Mouse (Mus musculus) G1E (cell line): ENCODE data around the gene Vip. TPM values are rescaled to one million over a fixed set of nuclear protein-coding genes. Genes with fewer than 3 reads are reported as not detected.
A peak's percentile ranks its signal among the peaks of the same experiment; 100 is the strongest.

Experiments
- ATAC-seq: 2 replicates; pipeline ENCODE4 v1.8.0; 2016; ENCODE audit warnings: mild to moderate bottlenecking; ENCODE audit not compliant: insufficient number of reproducible peaks, poor library complexity, low FRiP score, severe bottlenecking; ENCODE audit errors: extremely low read depth
- DNase-seq: peaks from one replicate; pipeline ENCODE4 v3.0.0; 2012; ENCODE audit warnings: low spot score
- H3K27me3 ChIP-seq: 2 replicates; pipeline ENCODE4 v1.6.1; 2012; ENCODE audit warnings: mild to moderate bottlenecking, low read length, inconsistent platforms; ENCODE audit not compliant: insufficient read depth
- H3K36me3 ChIP-seq: replicated peaks from 2 replicates; pipeline ENCODE3; 2012; ENCODE audit warnings: mild to moderate bottlenecking, inconsistent platforms
- H3K4me1 ChIP-seq: 2 replicates; pipeline ENCODE4 v1.6.1; 2012; ENCODE audit warnings: low read depth, low read length, inconsistent platforms, mixed read lengths; ENCODE audit not compliant: insufficient read depth
- H3K4me3 ChIP-seq: 2 replicates; pipeline ENCODE4 v1.5.1; 2012; ENCODE audit warnings: low read depth, mild to moderate bottlenecking, inconsistent platforms, low read length, moderate library complexity, mixed read lengths
- H3K9me3 ChIP-seq: replicated peaks from 2 replicates; pipeline ENCODE4 v1.6.1; 2012; ENCODE audit warnings: inconsistent platforms
- CTCF ChIP-seq: IDR thresholded peaks from 2 replicates; pipeline ENCODE4 v1.5.1; 2012; ENCODE audit warnings: low read depth, low read length, inconsistent platforms, mixed read lengths
- GATA1 ChIP-seq: IDR thresholded peaks from 2 replicates; pipeline ENCODE4 v1.6.1; 2012; ENCODE audit warnings: borderline replicate concordance, low read length, inconsistent platforms, mixed read lengths
- GATA2 ChIP-seq: IDR thresholded peaks from 2 replicates; pipeline ENCODE4 v1.6.1; 2012; ENCODE audit warnings: low read depth, low read length, inconsistent platforms, borderline replicate concordance
- POLR2AphosphoS5 ChIP-seq: IDR thresholded peaks from 2 replicates; pipeline ENCODE4 v1.6.1; 2012; ENCODE audit warnings: low read depth, low read length, inconsistent platforms; ENCODE audit not compliant: insufficient replicate concordance
- TAL1 ChIP-seq: conservative IDR thresholded peaks from 2 replicates; pipeline ENCODE4 v1.6.1; 2012; ENCODE audit warnings: low read depth, low read length, inconsistent platforms, mixed read lengths
- polyA plus RNA-seq: library from polyadenylated mRNA; stranded (reverse); fragments of >175 nt; gene quantifications from 2 replicates; pipeline ENCODE4 v1.2.3, GENCODE M21; 2012
- total RNA-seq, 2 experiments: library from RNA; stranded (forward) in 1 of 2; stranded (reverse) in 1 of 2; fragments of 200-1000 nt in 1 of 2; fragments of >200 nt in 1 of 2; fragmentation: Nextera tagmentation in 1 of 2; gene quantifications; 2 replicates each; pipeline ENCODE4 v1.2.3; 2014 to 2017

The Vip gene
- not detected in 2 replicates for total RNA-seq (2014; fragmentation: Nextera tagmentation)
- total RNA-seq (2017): 0.49 TPM in 1 of 2 replicates, not detected in the other
- not detected in 2 replicates for polyA plus RNA-seq

DNA sequence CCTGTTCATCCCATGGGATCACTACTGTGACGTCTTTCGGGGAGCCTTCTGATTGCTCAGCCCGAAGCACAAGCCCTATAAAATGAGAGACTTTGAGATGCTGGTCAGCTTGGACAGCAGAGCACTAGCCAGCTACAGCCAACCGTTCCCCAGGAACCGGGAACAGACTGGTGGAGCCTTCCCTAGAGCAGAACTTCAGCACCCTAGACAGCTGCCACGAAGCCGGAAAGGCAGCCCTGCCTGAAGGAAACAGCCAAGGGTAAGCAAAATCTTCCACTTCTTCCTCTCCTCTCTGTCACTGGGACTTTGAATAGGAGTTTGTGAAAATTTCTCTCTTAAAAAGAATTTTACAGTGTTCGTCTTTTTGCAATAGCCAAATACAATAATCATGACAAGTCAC lies at the start of gene Vip:
Gene Vip (plus strand): TSS at position 107 of the 400 bp plus-strand sequence.
- DNase-seq: no peak

DNA sequence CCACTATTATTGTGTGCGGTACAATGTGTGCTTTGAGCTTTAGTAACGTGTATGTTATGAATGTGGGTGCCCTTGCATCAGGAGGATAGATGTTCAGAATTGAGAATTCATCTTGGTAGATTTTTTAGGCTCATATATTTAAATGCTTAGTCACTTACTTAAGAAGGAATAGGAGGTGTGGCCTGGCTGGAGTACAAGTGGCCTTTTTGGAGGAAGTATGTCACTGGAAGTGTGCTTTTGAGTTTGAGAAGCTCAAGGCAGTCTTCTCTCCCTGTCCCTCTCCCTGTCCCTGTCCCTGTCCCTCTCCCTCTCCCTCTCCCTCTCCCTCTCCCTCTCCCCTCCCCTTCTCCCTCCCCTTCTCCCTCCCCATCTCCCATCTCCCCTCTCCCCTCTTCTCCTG lies 48.0 kb upstream of the Vip start:
- Histone ChIP-seq H3K27me3 (no peaks in the 10 kb centered on the region), H3K36me3 (no peaks in the 10 kb centered on the region), H3K4me3 (no peak overlapping the region), H3K4me1 (no peaks in the 10 kb centered on the region), H3K9me3 (no peaks in the 10 kb centered on the region)
- no peak for TF ChIP-seq POLR2AphosphoS5
- TF ChIP-seq GATA1: no peak
- TF ChIP-seq GATA2: no peak
- no peak for TF ChIP-seq CTCF
- no peak for TF ChIP-seq TAL1
- ATAC-seq (no peak), DNase-seq (no peak)

More for the DNA sequence above, at the start of gene Vip:
- Histone ChIP-seq H3K4me1 (no peaks in the 10 kb centered on the region), H3K4me3 (no peak within 1 kb of the TSS), H3K9me3 (no peaks in the 10 kb centered on the region), H3K36me3 (no peaks in the 10 kb centered on the region), H3K27me3 (no peaks in the 10 kb centered on the region)
- no peak for ATAC-seq
- TF ChIP-seq CTCF (no peak), TAL1 (no peak), GATA2 (no peak), GATA1 (no peak), POLR2AphosphoS5 (no peak)

GRCm38 (mm10) chr10:5591996-5592395 lies 47.0 kb upstream of the Vip start:
- TF ChIP-seq GATA2 (no peak), CTCF (no peak), TAL1 (no peak), GATA1 (no peak), POLR2AphosphoS5 (no peak)
- ATAC-seq (no peak), DNase-seq (no peak)
- H3K27me3 ChIP-seq: no peaks in the 10 kb centered on the region
- no peaks in the 10 kb centered on the region for H3K4me1 ChIP-seq
- no peaks in the 10 kb centered on the region for H3K36me3 ChIP-seq
- H3K9me3 ChIP-seq: no peaks in the 10 kb centered on the region
- H3K4me3 ChIP-seq: no peak overlapping the region

- TF ChIP-seq POLR2AphosphoS5 (no peak), TAL1 (no peak), GATA2 (no peak), GATA1 (no peak), CTCF (no peak)
- Histone ChIP-seq H3K4me1 (no peaks in the 10 kb centered on the region), H3K4me3 (no peak within 1 kb of the TSS), H3K27me3 (no peaks in the 10 kb centered on the region), H3K36me3 (no peaks in the 10 kb centered on the region), H3K9me3 (no peaks in the 10 kb centered on the region)
- ATAC-seq: peak; percentile 8; the same call in 1 of the 2 replicates
- no peak for DNase-seq
Observed at GRCm38 (mm10) chr10:5593464-5593863, 45.6 kb upstream of the Vip start, which contains the start of gene Myct1. Myct1 (plus strand) TSS chr10:5593775.

- Histone ChIP-seq H3K9me3 (no peaks in the 10 kb centered on the region), H3K4me3 (no peak overlapping the region), H3K27me3 (no peaks in the 10 kb centered on the region), H3K36me3 (no peaks in the 10 kb centered on the region), H3K4me1 (no peaks in the 10 kb centered on the region)
- no peak for TF ChIP-seq GATA1
- no peak for TF ChIP-seq TAL1
- TF ChIP-seq GATA2: no peak
- no peak for TF ChIP-seq POLR2AphosphoS5
- TF ChIP-seq CTCF: no peak
- ATAC-seq: no peak
- DNase-seq: no peak
Observed at GRCm38 (mm10) chr10:5594457-5594856, 44.6 kb upstream of the Vip start.

GRCm38 (mm10) chr10:5596559-5596958 lies 42.5 kb upstream of the Vip start:
- Histone ChIP-seq H3K27me3 (no peaks in the 10 kb centered on the region), H3K36me3 (no peaks in the 10 kb centered on the region), H3K4me3 (no peak overlapping the region), H3K4me1 (no peaks in the 10 kb centered on the region), H3K9me3 (no peaks in the 10 kb centered on the region)
- ATAC-seq (no peak), DNase-seq (no peak)
- TF ChIP-seq GATA2: no peak
- no peak for TF ChIP-seq CTCF
- no peak for TF ChIP-seq POLR2AphosphoS5
- TF ChIP-seq TAL1: no peak
- no peak for TF ChIP-seq GATA1
